Mouse (Mus musculus) left cerebral cortex, postnatal 36 days (tissue): Measurements from ENCODE around the gene Aldh1l1. TPM values are rescaled to one million over a fixed set of nuclear protein-coding genes. Genes with fewer than 3 reads are reported as not detected.

Experiments
- DNase-seq, 2 experiments: peaks; one replicate each; pipeline ENCODE4 v3.0.0; 2021 to 2022; ENCODE audit warnings: low spot score in 2 of 2, mixed read lengths in 1 of 2
- intact Hi-C: fragments of 180-260 bp; cut with DNase I; formaldehyde crosslinking; loops from one replicate; pipeline ENCODE4 v1.15.1; 2025
- total RNA-seq, 2 experiments: library from RNA; stranded (reverse); gene quantifications; 2 replicates each; pipeline ENCODE4 v1.2.3; 2021

Gene Aldh1l1
- total RNA-seq, 2 experiments from 2014 or later = 56.0 to 67.0 TPM

GRCm38 (mm10) chr6:90469041-90469440 lies 17.2 kb upstream of the Aldh1l1 start:
- intact Hi-C loops = no loop called here
- no peak for DNase-seq

GRCm38 (mm10) chr6:90470255-90470654 lies 16.0 kb upstream of the Aldh1l1 start:
- intact Hi-C loops = no loop called here
- DNase-seq = no peak

- intact Hi-C loops = no loop called here
- DNase-seq = peak; percentile 66 to 67
Measured at GRCm38 (mm10) chr6:90470947-90471541, 15.2 kb upstream of the Aldh1l1 start.

DNA sequence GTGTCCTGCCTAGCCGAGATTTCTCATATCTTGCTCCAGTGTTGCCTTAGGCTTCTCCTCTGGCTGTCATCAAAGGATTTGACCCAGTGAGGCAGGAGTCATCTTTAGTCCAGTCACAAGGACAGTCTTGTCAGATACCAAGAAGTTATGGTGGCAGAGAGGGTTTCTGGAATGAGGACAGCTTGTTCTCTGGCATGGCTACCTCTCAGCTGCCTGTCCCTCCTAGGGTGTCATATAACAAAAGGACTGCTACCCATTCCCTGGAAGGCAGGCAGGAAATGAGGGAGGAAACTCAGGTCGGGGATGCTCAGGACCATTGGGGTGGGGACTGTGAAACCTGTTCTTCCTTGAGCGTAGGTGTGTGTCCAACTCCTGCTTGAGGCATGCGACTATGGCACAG lies 14.1 kb upstream of the Aldh1l1 start:
- intact Hi-C loops = no loop called here
- no peak for DNase-seq

GRCm38 (mm10) chr6:90472697-90473096 lies 13.5 kb upstream of the Aldh1l1 start:
- intact Hi-C loops = no loop called here
- no peak for DNase-seq

DNA sequence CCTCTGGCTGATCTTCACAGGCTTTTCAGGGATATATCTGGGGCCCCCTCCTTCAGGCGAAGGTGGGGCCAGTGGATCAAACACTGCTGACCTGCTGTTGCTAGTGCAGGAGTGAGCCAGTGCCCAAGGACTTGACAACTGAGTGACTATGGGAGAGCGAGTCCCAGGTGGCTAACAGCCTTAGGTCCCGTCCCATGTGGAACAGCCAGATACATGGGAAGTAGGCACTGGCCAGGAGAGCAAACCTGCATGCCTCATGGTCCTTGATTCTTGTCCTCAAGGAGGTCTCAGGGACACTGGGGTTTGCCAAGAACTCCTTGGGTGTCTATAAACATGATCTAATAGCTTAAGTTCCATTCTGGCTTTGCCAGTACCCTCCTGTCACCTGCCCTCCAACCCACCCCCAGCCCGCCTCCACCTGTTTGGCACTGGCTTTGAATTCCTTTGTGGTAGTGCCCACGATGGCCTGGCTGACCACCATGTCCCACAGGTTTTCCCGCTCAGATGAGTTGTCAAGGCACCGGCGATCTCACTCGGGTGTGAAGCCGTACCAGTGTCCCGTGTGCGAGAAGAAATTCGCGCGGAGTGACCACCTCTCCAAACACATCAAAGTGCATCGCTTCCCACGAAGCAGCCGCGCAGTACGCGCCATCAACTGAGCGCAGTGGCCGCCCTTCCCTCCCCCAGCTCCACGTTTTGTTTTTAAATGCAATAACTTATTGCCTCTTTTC lies 12.4 kb upstream of the Aldh1l1 start:
- intact Hi-C loops = no loop called here
- DNase-seq = no peak

DNA sequence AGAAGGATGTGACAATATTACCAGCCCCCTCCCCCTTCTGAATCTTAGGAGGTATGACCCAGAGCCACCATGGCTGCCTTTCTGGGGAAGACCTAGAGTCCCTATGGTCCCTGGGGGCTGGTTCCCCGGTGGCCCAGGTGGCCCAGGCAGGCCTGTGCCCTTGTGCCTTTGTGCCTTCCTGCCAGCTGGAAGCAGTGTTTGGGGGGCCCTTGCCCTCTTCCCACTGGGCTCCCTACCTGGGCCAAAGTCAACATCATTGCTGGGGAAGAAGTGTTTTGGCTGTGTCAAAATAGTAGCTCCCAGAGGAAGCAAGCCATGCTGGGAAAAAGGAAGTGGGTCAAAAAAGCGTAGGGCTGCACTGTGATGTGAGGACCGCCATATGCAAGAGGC lies 11.9 kb upstream of the Aldh1l1 start:
- intact Hi-C loops = no loop called here
- no peak for DNase-seq

GRCm38 (mm10) chr6:90475176-90475853 lies 10.9 kb upstream of the Aldh1l1 start:
- no peak for DNase-seq
- intact Hi-C loops = no loop called here

DNA sequence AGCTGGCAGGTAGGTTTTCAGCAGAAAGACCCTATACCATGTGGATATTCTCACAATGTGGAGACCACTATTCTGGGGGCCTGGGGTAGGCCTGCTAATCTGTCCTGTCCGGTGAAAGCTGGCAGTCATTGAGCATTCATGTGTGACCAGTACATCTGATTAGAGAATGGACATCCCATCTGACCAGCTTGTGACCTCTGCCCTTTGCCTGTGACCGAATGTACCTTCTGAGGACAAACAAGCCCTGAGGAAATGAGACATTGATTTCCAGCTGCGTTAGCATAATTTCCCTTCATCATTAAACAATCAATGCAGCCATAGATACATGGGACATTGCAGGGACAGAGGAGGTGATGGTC lies 10.4 kb upstream of the Aldh1l1 start:
- DNase-seq = no peak
- intact Hi-C loops = no loop called here

DNA sequence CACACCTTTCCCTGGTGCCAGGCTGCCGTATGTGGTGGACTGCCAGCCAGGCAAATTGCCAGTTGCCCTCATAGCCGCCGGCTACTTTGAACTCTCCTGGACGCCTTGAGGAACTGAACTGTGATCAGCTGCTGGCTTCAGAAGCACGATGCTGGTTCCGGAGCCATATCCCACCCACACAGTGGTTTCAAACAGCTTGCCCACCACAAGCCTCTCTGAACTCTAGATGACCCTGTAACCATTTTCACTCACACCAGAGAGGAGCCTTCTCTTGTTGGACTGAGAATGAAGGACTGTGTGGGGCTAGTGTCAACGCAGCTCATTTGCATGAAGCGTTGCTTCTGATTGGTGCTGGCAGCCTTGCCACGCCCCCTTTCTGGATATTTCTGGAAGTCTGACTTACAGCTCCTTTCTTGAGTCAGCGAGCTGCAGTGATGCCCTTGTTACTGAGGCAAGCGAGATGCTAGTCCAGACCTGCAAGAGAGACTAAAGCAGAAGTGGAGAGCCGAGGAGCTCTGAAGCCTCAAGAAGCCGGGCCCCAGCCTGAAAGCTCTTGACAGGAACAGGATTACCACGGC lies 9.2 kb upstream of the Aldh1l1 start:
- intact Hi-C loops = no loop called here
- peak; percentile 45 to 46 for DNase-seq

DNA sequence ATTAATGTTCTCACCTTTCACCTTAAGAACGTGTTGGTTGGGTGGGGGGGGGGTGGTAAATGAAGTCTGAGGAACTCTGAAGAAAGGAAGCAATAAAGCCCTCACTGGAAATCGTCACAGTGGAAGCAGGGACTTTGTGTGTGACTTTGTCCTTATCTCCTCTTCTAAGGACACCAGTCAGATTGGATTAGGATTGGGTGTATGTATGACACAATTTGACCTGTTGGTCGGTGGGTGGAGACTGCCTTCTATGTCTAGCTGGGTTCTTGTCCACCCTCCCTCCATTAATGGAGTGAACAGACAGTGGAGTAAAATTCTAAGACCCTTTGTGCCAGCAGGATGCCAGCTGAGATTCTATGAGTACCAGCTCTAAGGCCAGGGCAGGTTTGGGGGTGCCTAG lies 2.0 kb upstream of the Aldh1l1 start:
- intact Hi-C loops = no loop called here
- no peak for DNase-seq

- no peak for DNase-seq
Measured at GRCm38 (mm10) chr6:90484876-90485275, 1.4 kb upstream of the Aldh1l1 start.

DNA sequence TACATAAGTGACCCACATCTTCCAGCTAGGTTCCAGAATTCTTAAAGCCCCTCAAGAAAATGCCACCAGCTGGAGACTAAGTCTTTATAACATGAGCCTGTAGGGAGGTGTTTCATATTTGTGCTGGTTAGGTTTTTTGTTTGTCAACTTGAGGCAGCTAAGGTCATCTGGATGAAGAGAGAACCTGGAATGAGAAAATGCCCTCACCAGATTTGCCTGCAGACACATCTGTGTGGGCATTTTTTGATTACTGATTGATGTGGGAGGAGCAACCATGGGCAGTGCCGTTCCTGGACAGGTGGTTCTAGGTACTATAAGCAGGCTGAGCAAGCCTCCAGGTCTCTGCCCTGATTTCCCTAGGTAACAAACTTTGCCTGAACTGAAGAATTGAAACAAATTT lies 1.3 kb downstream of the Aldh1l1 start:
- DNase-seq = no peak
- intact Hi-C loops = no loop called here

More at GRCm38 (mm10) chr6:90484876-90485275, 1.4 kb upstream of the Aldh1l1 start:
- intact Hi-C loops = no loop called here

DNA sequence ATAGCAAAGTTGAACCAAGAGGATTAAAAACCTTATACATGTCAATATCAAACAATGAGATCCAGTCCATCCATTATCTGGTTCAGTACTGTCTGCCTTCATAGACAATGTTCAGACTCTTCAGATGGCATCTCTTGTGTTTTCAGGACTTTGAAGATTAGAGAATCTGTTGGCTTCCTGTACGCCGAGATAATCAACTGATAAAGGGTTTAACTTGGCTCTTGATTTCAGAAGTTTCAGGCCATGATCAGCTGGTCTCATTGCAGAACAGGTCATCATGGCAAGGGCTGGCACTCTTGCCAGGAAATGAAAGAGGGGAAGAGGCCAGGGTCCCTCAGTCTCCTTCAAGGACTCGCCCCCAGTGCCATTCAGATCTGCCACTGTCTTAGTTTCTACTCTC lies 3.3 kb downstream of the Aldh1l1 start:
- no peak for DNase-seq
- intact Hi-C loops = no loop called here

- peak in 1 of 2 experiments; percentile 25 for DNase-seq
- intact Hi-C loops = no loop called here
Measured at GRCm38 (mm10) chr6:90490976-90491375, 4.7 kb downstream of the Aldh1l1 start.

GRCm38 (mm10) chr6:90491956-90492744 lies 5.9 kb downstream of the Aldh1l1 start:
- intact Hi-C loops = no loop called here

GRCm38 (mm10) chr6:90494155-90494554 lies 7.9 kb downstream of the Aldh1l1 start:
- no peak for DNase-seq
- intact Hi-C loops = no loop called here

More at GRCm38 (mm10) chr6:90491956-90492744, 5.9 kb downstream of the Aldh1l1 start:
- DNase-seq = no peak

GRCm38 (mm10) chr6:90494566-90494965 lies 8.3 kb downstream of the Aldh1l1 start:
- intact Hi-C loops = no loop called here
- no peak for DNase-seq

GRCm38 (mm10) chr6:90495282-90495912 lies 9.2 kb downstream of the Aldh1l1 start:
- DNase-seq = no peak
- intact Hi-C loops = no loop called here
